ENCODE assay signal across 15 mouse cellular contexts in the genomic region with DNA sequence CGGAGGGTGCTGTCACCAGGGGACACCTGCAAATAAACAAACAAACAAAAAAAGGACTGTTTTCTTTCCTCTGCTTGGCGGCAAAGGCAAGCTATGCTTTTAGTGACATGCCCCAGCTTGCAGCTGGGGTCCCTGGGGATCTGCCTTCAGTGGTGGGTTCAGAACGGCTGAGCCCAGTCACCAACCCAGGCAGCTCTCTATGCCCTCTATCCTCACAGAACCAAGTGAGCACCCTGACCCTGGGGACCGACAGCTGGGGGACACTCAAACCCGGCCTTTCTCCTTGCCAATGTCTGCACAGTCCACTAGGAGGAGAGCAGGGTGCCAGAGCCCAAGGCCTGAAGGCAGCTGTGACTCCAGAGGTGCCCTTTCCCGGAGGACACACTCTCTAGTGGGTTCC. TPM values are rescaled to one million over a fixed set of nuclear protein-coding genes. Genes with fewer than 3 reads are reported as not detected.
DNase-seq lines count a peak whose midpoint lies in the region; ATAC-seq and TF ChIP-seq lines count a peak whose summit lies in the region.
"Had no signal": no experiment of that assay in that cellular context is flagged by ENCODE, and none has a peak within 500 bp of the region (broad histone marks: within the 10 kb centered on the region; RNA-seq: fewer than 3 reads in every experiment).

No protein-coding gene starts in this region.

- peaks cover 40% of the 10 kb centered on the region for H3K4me1 ChIP-seq in heart, embryonic 11.5 days (ENCODE audit: control insufficient read depth, insufficient read depth, low read length)
- 0 out of 2 replicates have a peak, but pooled peaks cover 3% of the 10 kb centered on the region for H3K4me1 ChIP-seq in intestine, postnatal 0 days (replicated peaks; ENCODE audit: control insufficient read depth, insufficient read depth, low read length)
- H3K4me1 ChIP-seq: forebrain, embryonic 15.5 days had no signal

- H3K4me3 ChIP-seq in heart, embryonic 11.5 days (ENCODE audit: low read depth, low read length) = no peak overlapping the region
- no peak overlapping the region for H3K4me3 ChIP-seq in intestine, postnatal 0 days (ENCODE audit: low read depth, low read length)
- H3K4me3 ChIP-seq: forebrain, embryonic 15.5 days; layer of hippocampus, adult 2 months; midbrain, embryonic 12.5 days; neural tube, embryonic 12.5 days had no signal

- no peaks in the 10 kb centered on the region for H3K27me3 ChIP-seq in heart, embryonic 11.5 days (ENCODE audit: control insufficient read depth, insufficient read depth, low read length)
- no peaks in the 10 kb centered on the region for H3K27me3 ChIP-seq in intestine, postnatal 0 days (replicated peaks; ENCODE audit: control insufficient read depth, insufficient read depth, low read length)
- H3K27me3 ChIP-seq: forebrain, embryonic 15.5 days; neural tube, embryonic 12.5 days had no signal

- no peak overlapping the region for H3K4me2 ChIP-seq in heart, embryonic 11.5 days
- H3K4me2 ChIP-seq in intestine, postnatal 0 days (replicated peaks; ENCODE audit: low read depth) = no peak overlapping the region
- H3K4me2 ChIP-seq: forebrain, embryonic 15.5 days; midbrain, embryonic 12.5 days; neural tube, embryonic 12.5 days had no signal

- TF ChIP-seq CTCF in intestine, postnatal 0 days (IDR thresholded peaks at IDR 0.05; ENCODE audit: low read depth) = peak; percentile 25

- H3K27ac ChIP-seq in heart, embryonic 11.5 days (ENCODE audit: low read depth, low read length) = peak overlapping the region; percentile 8; the same call in 1 of the 2 replicates
- no peak overlapping the region for H3K27ac ChIP-seq in intestine, postnatal 0 days (ENCODE audit: low read depth, low read length)
- H3K27ac ChIP-seq: forebrain, embryonic 15.5 days; layer of hippocampus, adult 2 months; midbrain, embryonic 12.5 days; neural tube, embryonic 12.5 days had no signal

- no peak for ATAC-seq in heart, embryonic 11.5 days (replicated peaks; ENCODE audit: insufficient number of reproducible peaks, low FRiP score, low TSS enrichment)
- ATAC-seq in intestine, postnatal 0 days = no peak
- ATAC-seq: forebrain, embryonic 15.5 days; lung, postnatal 0 days had no signal

- 48% methylated on average over 6 of the region's 6 CpGs for WGBS in heart, embryonic 11.5 days (ENCODE audit: insufficient replicate concordance)
- WGBS in intestine, postnatal 0 days = 71% methylated on average over 6 of the region's 6 CpGs

- H3K9me3 ChIP-seq in heart, embryonic 11.5 days (replicated peaks; ENCODE audit: control insufficient read depth, low read length) = no peaks in the 10 kb centered on the region
- no peaks in the 10 kb centered on the region for H3K9me3 ChIP-seq in intestine, postnatal 0 days (ENCODE audit: control insufficient read depth)
- H3K9me3 ChIP-seq: forebrain, embryonic 15.5 days; G1E; midbrain, embryonic 12.5 days; neural tube, embryonic 12.5 days had no signal

- no peak for DNase-seq in heart, adult 8-10 months (ENCODE audit: low spot score)
- DNase-seq in thymus, postnatal 4 days = peak; percentile 17
- DNase-seq in thymus, postnatal 10 days (ENCODE audit: low spot score in 2 of 2) = no peak
- no peak for DNase-seq in layer of hippocampus, postnatal 10 days (ENCODE audit: low spot score in 2 of 2)
- no peak for DNase-seq in urinary bladder, postnatal 25 days (ENCODE audit: low spot score)
- DNase-seq: cerebellum, postnatal 25 days; kidney, adult 18-20 months had no signal

- H3K9ac ChIP-seq in heart, embryonic 11.5 days (ENCODE audit: low read depth, low read length) = peak overlapping the region; percentile 16; the same call in 1 of the 2 replicates
- H3K9ac ChIP-seq in intestine, postnatal 0 days (ENCODE audit: low read depth, low read length) = no peak overlapping the region
- H3K9ac ChIP-seq: forebrain, embryonic 15.5 days had no signal

- no peaks in the 10 kb centered on the region for H3K36me3 ChIP-seq in heart, embryonic 11.5 days (ENCODE audit: control insufficient read depth, insufficient read depth, low read length)
- H3K36me3 ChIP-seq in intestine, postnatal 0 days (ENCODE audit: control insufficient read depth, insufficient read depth) = no peaks in the 10 kb centered on the region
- H3K36me3 ChIP-seq: forebrain, embryonic 15.5 days; G1E; midbrain, embryonic 12.5 days; neural tube, embryonic 12.5 days had no signal

RNA-seq across cellular contexts. Expression of a gene that starts 29.5 kb away (rescaled TPM):
- polyA plus RNA-seq in heart, embryonic 11.5 days (2014; fragmentation: Nextera tagmentation; extraction: Ambion mirVana) = 161 and 169 TPM in 2 replicates
- total RNA-seq in heart, adult 8-10 months (2022) = 100 to 1,000 TPM; 143 to 197 (median 166) TPM
- 39.0 and 39.8 TPM in 2 replicates for polyA plus RNA-seq in intestine, postnatal 0 days (2015; fragmentation: Nextera tagmentation; extraction: Ambion mirVana)
- 1 to 10 TPM; 4.4 to 6.3 TPM for total RNA-seq in layer of hippocampus, postnatal 10 days (2021)

RNA-seq across cellular contexts. Expression of a gene that starts 49.9 kb away (rescaled TPM):
- polyA plus RNA-seq in heart, embryonic 11.5 days (2014; fragmentation: Nextera tagmentation; extraction: Ambion mirVana) = 114 and 118 TPM in 2 replicates
- total RNA-seq in heart, adult 8-10 months (2022) = 10 to 100 TPM; 20.2 to 24.8 (median 23.0) TPM
- 62.8 and 63.5 TPM in 2 replicates for polyA plus RNA-seq in intestine, postnatal 0 days (2015; fragmentation: Nextera tagmentation; extraction: Ambion mirVana)
- total RNA-seq in layer of hippocampus, postnatal 10 days (2021) = 10 to 100 TPM; 75.3 to 83.2 TPM

Comparison
In these comparisons a context has a peak if more than half of its experiments do, and no peak if none do; other contexts are left out.
1. RNA of a gene that starts 29.5 kb away (total RNA-seq): 143 to 197 TPM in heart, adult 8-10 months; 4.4 to 6.3 TPM in layer of hippocampus, postnatal 10 days; every median in the first group is over 10 times any median in the second.